Mouse (Mus musculus): ENCODE results near the gene Dclk2. TPM values are rescaled to one million over a fixed set of nuclear protein-coding genes. Genes with fewer than 3 reads are reported as not detected.

Dclk2 gene
- total and polyA plus RNA-seq, 3 experiments = under 0.01 to 0.17 TPM; not detected in 1

DNA sequence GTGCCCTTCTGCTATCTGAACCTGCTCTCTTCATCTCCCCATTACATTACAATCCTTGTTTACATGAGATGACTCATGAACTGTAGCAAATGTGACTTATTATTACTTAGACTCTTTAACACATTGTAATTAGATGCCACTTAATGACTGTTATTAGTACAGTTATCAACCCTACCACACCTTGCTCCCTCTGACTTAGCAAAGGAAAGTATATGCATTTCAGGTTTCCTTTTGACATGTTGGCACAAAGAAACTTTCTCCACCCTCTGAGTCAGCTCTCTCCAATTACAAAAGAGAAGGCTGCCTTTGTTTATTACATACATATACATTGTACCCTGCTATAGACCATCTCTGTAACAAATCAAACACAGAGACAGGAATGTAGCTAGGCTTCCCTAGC lies 33.1 kb downstream of the Dclk2 start:
- Histone ChIP-seq H3K9ac (ENCODE audit: control insufficient read depth, low read depth, low read length, poor library complexity, severe bottlenecking) (no peak overlapping the region), H3K4me1 (ENCODE audit: control insufficient read depth in 1 of 2, insufficient read depth in 2 of 2, low read length in 2 of 2) (no peaks in the 10 kb centered on the region), H3K27ac (ENCODE audit: control insufficient read depth, low read depth, low read length) (no peak overlapping the region), H3K27me3 (ENCODE audit: control insufficient read depth in 1 of 2, insufficient read depth in 2 of 2, low read length in 2 of 2) (peaks cover 0 to 3% of the 10 kb centered on the region in 2 experiments; a peak in 1 of 4 replicates), H3K9me3 (replicated peaks; ENCODE audit: insufficient read depth, low read length) (no peaks in the 10 kb centered on the region), H3K36me3 (ENCODE audit: control insufficient read depth in 1 of 2, insufficient read depth in 2 of 2, low read length in 2 of 2) (no peaks in the 10 kb centered on the region), H3K4me3 (ENCODE audit: control insufficient read depth in 1 of 2, insufficient read depth in 1 of 2, low read depth in 2 of 2, low read length in 2 of 2) (no peak overlapping the region), H3K79me2 (ENCODE audit: control insufficient read depth, insufficient read depth, low read length, poor library complexity) (no peaks in the 10 kb centered on the region)
- DNase-seq (ENCODE audit: low read depth, low spot score) = no peak
- TF ChIP-seq POLR2A (IDR thresholded peaks at IDR 0.05; ENCODE audit: control insufficient read depth in 1 of 2, insufficient read depth in 1 of 2, low read depth in 1 of 2, low read length in 2 of 2, poor library complexity in 1 of 2) = no peak
- no peak for TF ChIP-seq ZC3H11A (IDR thresholded peaks at IDR 0.05; ENCODE audit: low read depth, low read length)
- TF ChIP-seq UBTF (IDR thresholded peaks at IDR 0.05; ENCODE audit: borderline replicate concordance, insufficient read depth, low read depth, low read length) = no peak
- no peak for TF ChIP-seq CHD2 (IDR thresholded peaks at IDR 0.05; ENCODE audit: low read length)
- TF ChIP-seq GABPA (IDR thresholded peaks at IDR 0.05; ENCODE audit: low read depth, low read length) = no peak
- no peak for TF ChIP-seq TCF12 (IDR thresholded peaks at IDR 0.05; ENCODE audit: low read depth, low read length)
- TF ChIP-seq USF2 (IDR thresholded peaks at IDR 0.05; ENCODE audit: borderline replicate concordance in 1 of 2, insufficient read depth in 1 of 2, low read depth in 1 of 2, low read length in 2 of 2) = no peak
- TF ChIP-seq ELF1 (IDR thresholded peaks at IDR 0.05; ENCODE audit: low read depth, low read length) = no peak
- no peak for TF ChIP-seq HCFC1 (IDR thresholded peaks at IDR 0.05; ENCODE audit: low read depth, low read length)
- no peak for TF ChIP-seq E2F4 (IDR thresholded peaks at IDR 0.05; ENCODE audit: borderline replicate concordance, low read depth, low read length)

DNA sequence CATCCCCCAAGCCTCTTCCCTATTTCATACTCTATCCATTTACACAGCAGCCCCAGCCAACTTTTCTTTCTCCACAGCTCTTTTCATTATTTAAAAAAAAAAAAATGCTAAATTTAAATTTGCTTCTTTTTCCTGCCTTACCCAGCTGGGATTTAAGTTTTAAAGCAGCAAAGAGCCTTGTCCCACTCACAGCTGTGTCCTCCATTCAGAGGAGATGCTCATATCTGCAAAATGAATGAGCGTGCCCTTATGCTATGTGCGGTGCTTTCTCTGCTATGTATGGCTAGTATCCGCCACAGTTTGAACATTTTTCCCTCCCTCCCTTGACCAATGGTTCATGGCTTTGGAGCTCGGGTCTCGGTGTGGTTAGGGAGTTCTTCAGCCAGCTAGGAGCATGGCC lies 35.5 kb downstream of the Dclk2 start:
- no peaks in the 10 kb centered on the region for H3K79me2 ChIP-seq (ENCODE audit: control insufficient read depth, insufficient read depth, low read length, poor library complexity)
- no peak overlapping the region for H3K4me3 ChIP-seq (ENCODE audit: control insufficient read depth in 1 of 2, insufficient read depth in 1 of 2, low read depth in 2 of 2, low read length in 2 of 2)
- no peak overlapping the region for H3K27ac ChIP-seq (ENCODE audit: control insufficient read depth, low read depth, low read length)
- DNase-seq (ENCODE audit: low read depth, low spot score) = no peak
- H3K9ac ChIP-seq (ENCODE audit: control insufficient read depth, low read depth, low read length, poor library complexity, severe bottlenecking) = no peak overlapping the region
- TF ChIP-seq MYB (IDR thresholded peaks at IDR 0.05; ENCODE audit: low read depth, low read length) (no peak), ZNF384 (IDR thresholded peaks at IDR 0.05; ENCODE audit: low read depth, low read length) (no peak), POLR2AphosphoS5 (IDR thresholded peaks at IDR 0.05; ENCODE audit: borderline replicate concordance, low read depth, low read length) (no peak), TAL1 (IDR thresholded peaks at IDR 0.05; ENCODE audit: low read length) (no peak), GATA1 (IDR thresholded peaks at IDR 0.05; ENCODE audit: low read depth, low read length) (no peak), SMC3 (IDR thresholded peaks at IDR 0.05; ENCODE audit: low read depth, low read length) (no peak), MEF2A (IDR thresholded peaks at IDR 0.05; ENCODE audit: extremely low read depth, insufficient replicate concordance, low read depth, low read length, poor library complexity, severe bottlenecking) (no peak), RAD21 (IDR thresholded peaks at IDR 0.05; ENCODE audit: low read depth, low read length) (no peak), NELFE (IDR thresholded peaks at IDR 0.05; ENCODE audit: low read depth, low read length) (no peak), MXI1 (IDR thresholded peaks at IDR 0.05; ENCODE audit: low read depth, low read length) (no peak), RCOR1 (IDR thresholded peaks at IDR 0.05; ENCODE audit: low read depth, low read length) (no peak), HCFC1 (IDR thresholded peaks at IDR 0.05; ENCODE audit: low read depth, low read length) (no peak), SIN3A (IDR thresholded peaks at IDR 0.05; ENCODE audit: low read length) (no peak), CHD1 (IDR thresholded peaks at IDR 0.05; ENCODE audit: low read depth, low read length) (no peak), ZKSCAN1 (IDR thresholded peaks at IDR 0.05; ENCODE audit: low read depth, low read length) (no peak), BHLHE40 (IDR thresholded peaks at IDR 0.05; ENCODE audit: borderline replicate concordance, low read depth, low read length) (no peak), TCF12 (IDR thresholded peaks at IDR 0.05; ENCODE audit: low read depth, low read length) (no peak), MAZ (IDR thresholded peaks at IDR 0.05; ENCODE audit: low read depth, low read length) (no peak), GABPA (IDR thresholded peaks at IDR 0.05; ENCODE audit: low read depth, low read length) (no peak)
- no peaks in the 10 kb centered on the region for H3K4me1 ChIP-seq (ENCODE audit: control insufficient read depth in 1 of 2, insufficient read depth in 2 of 2, low read length in 2 of 2)
- no peaks in the 10 kb centered on the region for H3K36me3 ChIP-seq (ENCODE audit: control insufficient read depth in 1 of 2, insufficient read depth in 2 of 2, low read length in 2 of 2)
- H3K9me3 ChIP-seq (replicated peaks; ENCODE audit: insufficient read depth, low read length) = no peaks in the 10 kb centered on the region
- peaks cover 0 to 1% of the 10 kb centered on the region in 2 experiments; a peak in 1 of 4 replicates for H3K27me3 ChIP-seq (ENCODE audit: control insufficient read depth in 1 of 2, insufficient read depth in 2 of 2, low read length in 2 of 2)
